ENCODE assay signal across 8 mouse cellular contexts in the genomic region with DNA sequence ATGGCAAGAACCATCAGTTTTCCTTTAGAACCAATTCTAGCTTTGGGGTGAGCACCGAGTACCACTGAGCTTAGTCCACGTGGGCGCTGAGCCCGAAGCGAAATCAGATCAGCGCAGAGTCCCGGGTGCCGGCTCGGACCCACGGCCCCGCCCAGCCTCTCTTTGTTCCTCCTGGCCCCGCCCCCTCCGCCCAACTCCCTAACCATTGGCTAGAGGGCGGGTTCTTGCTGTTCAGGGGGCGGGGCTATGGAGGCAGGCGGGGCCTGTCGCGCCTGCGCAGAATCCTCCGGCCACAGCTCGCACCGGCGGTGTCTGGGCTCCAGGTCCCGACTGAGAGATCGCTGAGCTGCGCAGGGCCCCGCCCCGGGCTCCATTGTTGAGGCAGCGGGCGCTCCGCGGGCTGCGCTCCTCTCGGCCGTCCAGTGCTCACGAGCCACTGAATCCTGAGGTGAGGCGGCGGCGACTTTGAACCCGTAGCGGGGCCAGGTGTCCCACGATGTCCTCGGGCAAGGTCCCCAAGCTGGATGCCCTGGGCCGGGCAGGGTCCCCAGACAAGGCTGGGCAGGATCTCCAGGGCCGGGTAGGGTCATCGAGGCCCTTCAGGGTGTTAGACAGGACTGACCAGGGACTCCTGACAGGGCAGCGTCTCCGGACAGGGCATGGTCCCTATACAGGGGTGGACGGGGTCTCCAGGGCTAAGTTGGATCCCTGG. TPM values are rescaled to one million over a fixed set of nuclear protein-coding genes. Genes with fewer than 3 reads are reported as not detected.
DNase-seq lines count a peak whose midpoint lies in the region; ATAC-seq and TF ChIP-seq lines count a peak whose summit lies in the region.

A gene (plus strand): TSS at position 227 of the 712 bp plus-strand sequence.

- H3K4me3 ChIP-seq in ES-E14 (ENCODE audit: insufficient read depth in 1 of 2, low read depth in 1 of 2, low read length in 2 of 2, poor library complexity in 1 of 2, severe bottlenecking in 1 of 2), result peak within 1 kb of the TSS; percentile 68 to 77
- peak within 1 kb of the TSS; percentile 77 for H3K4me3 ChIP-seq in cerebellum, adult 2 months (replicated peaks; ENCODE audit: insufficient read depth, low read depth, low read length)
- H3K4me3 ChIP-seq in forebrain, postnatal 0 days (ENCODE audit: low read depth, low read length), result peak within 1 kb of the TSS; percentile 94
- H3K4me3 ChIP-seq in neural tube, embryonic 14.5 days (ENCODE audit: low read depth, low read length), result peak within 1 kb of the TSS; percentile 95
- peak within 1 kb of the TSS; percentile 91 for H3K4me3 ChIP-seq in testis, adult 2 months (ENCODE audit: control insufficient read depth, low read depth, low read length)

- peak within 1 kb of the TSS; percentile 78 for H3K9ac ChIP-seq in ES-E14 (ENCODE audit: insufficient read depth, low read depth, low read length, poor library complexity, severe bottlenecking)
- H3K9ac ChIP-seq in forebrain, postnatal 0 days, result peak within 1 kb of the TSS; percentile 91
- peak within 1 kb of the TSS; percentile 99 for H3K9ac ChIP-seq in neural tube, embryonic 14.5 days (replicated peaks; ENCODE audit: low read depth, low read length)

- WGBS in cerebellum, adult 2 months, result under 1% methylated on average over 49 of the region's 49 CpGs
- under 1% methylated on average over 49 of the region's 49 CpGs for WGBS in forebrain, postnatal 0 days
- WGBS in neural tube, embryonic 14.5 days, result under 1% methylated on average over 49 of the region's 49 CpGs

- no peaks in the 10 kb centered on the region for H3K36me3 ChIP-seq in ES-E14 (ENCODE audit: control insufficient read depth, insufficient read depth, low read length, poor library complexity, severe bottlenecking)
- H3K36me3 ChIP-seq in forebrain, postnatal 0 days (ENCODE audit: insufficient read depth), result no peaks in the 10 kb centered on the region
- no peaks in the 10 kb centered on the region for H3K36me3 ChIP-seq in neural tube, embryonic 14.5 days (ENCODE audit: control insufficient read depth, insufficient read depth, low read length)
- H3K36me3 ChIP-seq in testis, adult 2 months (ENCODE audit: control insufficient read depth, insufficient read depth, low read length), result no peaks in the 10 kb centered on the region

- H3K27ac ChIP-seq in ES-E14 (ENCODE audit: insufficient read depth, low read depth, low read length, poor library complexity, severe bottlenecking), result no peak within 1 kb of the TSS
- H3K27ac ChIP-seq in cerebellum, adult 2 months (ENCODE audit: insufficient read depth, low read length), result peak within 1 kb of the TSS; percentile 38; the same call in 1 of the 2 replicates
- peak within 1 kb of the TSS; percentile 79 for H3K27ac ChIP-seq in forebrain, postnatal 0 days (ENCODE audit: low read depth, low read length)
- H3K27ac ChIP-seq in neural tube, embryonic 14.5 days (ENCODE audit: low read depth, low read length), result peak within 1 kb of the TSS; percentile 89
- H3K27ac ChIP-seq in testis, adult 2 months (ENCODE audit: control insufficient read depth, insufficient read depth, low read depth, low read length), result peak within 1 kb of the TSS; percentile 62; the same call in 1 of the 2 replicates

- no peak for TF ChIP-seq CTCF in cerebellum, adult 2 months (IDR thresholded peaks at IDR 0.05; ENCODE audit: borderline replicate concordance, insufficient read depth, low read depth, low read length)
- no peak for TF ChIP-seq CTCF in forebrain, postnatal 0 days (IDR thresholded peaks at IDR 0.05; ENCODE audit: low read depth)
- TF ChIP-seq CTCF in testis, adult 2 months (IDR thresholded peaks at IDR 0.05; ENCODE audit: control insufficient read depth, insufficient read depth, insufficient replicate concordance, low read depth, low read length), result no peak

- DNase-seq in ES-E14 (ENCODE audit: low read depth, low spot score), result peak; percentile 97
- peak; percentile 98 to 99 for DNase-seq in cerebellum, adult 2 months
- peak; percentile 99 for DNase-seq in forebrain, postnatal 0 days
- DNase-seq in heart, postnatal 36 days, result peak; percentile 99
- DNase-seq in layer of hippocampus, adult 18-20 months (ENCODE audit: low spot score in 2 of 2), result peak; percentile 98 to 99
- DNase-seq in lung, adult 18-20 months, result peak; percentile 99 to 100

- peak; percentile 95 for ATAC-seq in forebrain, postnatal 0 days
- ATAC-seq in neural tube, embryonic 14.5 days (ENCODE audit: low read depth), result peak; percentile 94

- peak; percentile 55; the same call in 1 of the 2 replicates for TF ChIP-seq POLR2A in cerebellum, adult 2 months (IDR thresholded peaks at IDR 0.05; ENCODE audit: borderline replicate concordance, insufficient read depth, low read length)
- peak; percentile 70 for TF ChIP-seq POLR2A in testis, adult 2 months (IDR thresholded peaks at IDR 0.05; ENCODE audit: control insufficient read depth, low read depth, low read length)

- no peaks in the 10 kb centered on the region; the same call in 1 of the 2 replicates for H3K27me3 ChIP-seq in cerebellum, adult 2 months (ENCODE audit: control insufficient read depth, insufficient read depth, low read length)
- no peaks in the 10 kb centered on the region for H3K27me3 ChIP-seq in forebrain, postnatal 0 days (ENCODE audit: insufficient read depth, low read length)
- peaks cover 5% of the 10 kb centered on the region; the same call in 1 of the 2 replicates for H3K27me3 ChIP-seq in neural tube, embryonic 14.5 days (ENCODE audit: control insufficient read depth, insufficient read depth, low read length)
- no peaks in the 10 kb centered on the region for H3K27me3 ChIP-seq in testis, adult 2 months (ENCODE audit: control insufficient read depth, insufficient read depth, low read length)

- peak within 1 kb of the TSS; percentile 84 for H3K4me2 ChIP-seq in forebrain, postnatal 0 days (ENCODE audit: low read depth)
- peak within 1 kb of the TSS; percentile 84 for H3K4me2 ChIP-seq in neural tube, embryonic 14.5 days (ENCODE audit: low read depth, low read length)

- intact Hi-C loops in heart, postnatal 36 days (cut with DNase I), result loop anchor here (1.0 to 5.0 kb wide), 2 partner anchors 34 to 82 kb away; no protein-coding TSS in a partner anchor

- peaks cover 0 to 4% of the 10 kb centered on the region in 2 experiments; a peak in 2 of 4 replicates for H3K4me1 ChIP-seq in ES-E14 (ENCODE audit: control insufficient read depth in 2 of 2, insufficient read depth in 2 of 2, low read length in 2 of 2, poor library complexity in 1 of 2)
- H3K4me1 ChIP-seq in cerebellum, adult 2 months (ENCODE audit: control insufficient read depth, insufficient read depth, low read length), result no peaks in the 10 kb centered on the region; the same call in 1 of the 2 replicates
- peaks cover 8% of the 10 kb centered on the region for H3K4me1 ChIP-seq in forebrain, postnatal 0 days (ENCODE audit: insufficient read depth)
- H3K4me1 ChIP-seq in neural tube, embryonic 14.5 days (ENCODE audit: control insufficient read depth, insufficient read depth, low read length), result peaks cover 21% of the 10 kb centered on the region
- H3K4me1 ChIP-seq in testis, adult 2 months (ENCODE audit: control insufficient read depth, insufficient read depth, low read length), result peaks cover 18% of the 10 kb centered on the region

- in situ Hi-C loops in ES-E14 (cut with MboI; ENCODE audit: low sequenced_read_pairs in 2 of 2, unreplicated experiment in 2 of 2), result no loop called here

- H3K9me3 ChIP-seq in ES-E14 (ENCODE audit: control insufficient read depth, insufficient read depth, low read depth, low read length), result no peaks in the 10 kb centered on the region
- H3K9me3 ChIP-seq in forebrain, postnatal 0 days (ENCODE audit: low read length), result no peaks in the 10 kb centered on the region
- H3K9me3 ChIP-seq in neural tube, embryonic 14.5 days (ENCODE audit: control insufficient read depth, low read length), result no peaks in the 10 kb centered on the region

TF ChIP-seq in ES-E14, 5 proteins besides CTCF, POLR2A, EP300 and RAD21:
- TF ChIP-seq ZC3H11A (IDR thresholded peaks at IDR 0.05; ENCODE audit: borderline replicate concordance, low read depth, low read length), result no peak
- TF ChIP-seq HCFC1 (IDR thresholded peaks at IDR 0.05; ENCODE audit: borderline replicate concordance, insufficient read depth, low read length), result no peak
TF ChIP-seq in ES-E14: peak in this region for 0.

RNA-seq across cellular contexts. Expression of the gene that starts here (rescaled TPM):
- 9.0 and 13.7 TPM in 2 replicates for total RNA-seq in ES-E14 (2012; rRNA removed)
- polyA plus RNA-seq in cerebellum, adult 2 months (2012; rRNA removed), result 13.6 and 13.9 TPM in 2 replicates
- total RNA-seq in forebrain, postnatal 0 days (2014; rRNA removed), result 44.2 and 48.2 TPM in 2 replicates
- polyA plus RNA-seq in forebrain, postnatal 0 days (2015; fragmentation: Nextera tagmentation; extraction: Ambion mirVana), result 45.6 and 49.3 TPM in 2 replicates
- 10 to 100 TPM; 20.8 to 20.9 TPM for total RNA-seq in heart, postnatal 36 days (2021)
- total RNA-seq in layer of hippocampus, adult 18-20 months (2021), result 10 to 100 TPM; 23.1 to 29.1 TPM
- polyA plus RNA-seq in neural tube, embryonic 14.5 days (2014; fragmentation: Nextera tagmentation; extraction: Ambion mirVana), result 73.7 and 74.1 TPM in 2 replicates
- polyA plus RNA-seq in testis, adult 2 months (2012; rRNA removed), result 37.9 and 46.5 TPM in 2 replicates
